Comparison of ENCODE assay signal across 15 mouse cellular contexts in genomic region chr12:3424179-3424578, GRCm38 (mm10). TPM values are rescaled to one million over a fixed set of nuclear protein-coding genes. Genes with fewer than 3 reads are reported as not detected.
DNase-seq lines count a peak whose midpoint lies in the region; ATAC-seq and TF ChIP-seq lines count a peak whose summit lies in the region.
"Had no signal": no experiment of that assay in that cellular context is flagged by ENCODE, and none has a peak within 500 bp of the region (broad histone marks: within the 10 kb centered on the region; RNA-seq: fewer than 3 reads in every experiment).

No protein-coding gene starts in this region.

- H3K9ac ChIP-seq in kidney, embryonic 15.5 days, result no peak overlapping the region
- H3K9ac ChIP-seq: forebrain, embryonic 15.5 days; hindbrain, embryonic 15.5 days; lung, embryonic 15.5 days; stomach, embryonic 15.5 days had no signal

- no peaks in the 10 kb centered on the region for H3K9me3 ChIP-seq in kidney, embryonic 15.5 days (replicated peaks)
- H3K9me3 ChIP-seq: forebrain, embryonic 15.5 days; hindbrain, embryonic 15.5 days; lung, embryonic 15.5 days; stomach, embryonic 15.5 days had no signal

- no peak overlapping the region for H3K4me2 ChIP-seq in kidney, embryonic 15.5 days
- H3K4me2 ChIP-seq: forebrain, embryonic 15.5 days; hindbrain, embryonic 15.5 days had no signal

- H3K4me3 ChIP-seq in kidney, adult 2 months (ENCODE audit: insufficient read depth, low read depth, low read length), result no peak overlapping the region
- H3K4me3 ChIP-seq in kidney, embryonic 15.5 days (replicated peaks), result no peak overlapping the region
- H3K4me3 ChIP-seq in macrophage (ENCODE audit: inconsistent target), result no peak overlapping the region
- H3K4me3 ChIP-seq: forebrain, embryonic 15.5 days; hindbrain, embryonic 15.5 days; lung, embryonic 15.5 days; stomach, embryonic 15.5 days had no signal

- H3K79me2 ChIP-seq in macrophage (ENCODE audit: inconsistent target), result peaks cover 59% of the 10 kb centered on the region

- 58% methylated on average over 2 of the region's 2 CpGs for WGBS in kidney, adult 2 months
- 89% methylated on average over 2 of the region's 2 CpGs for WGBS in kidney, embryonic 15.5 days
- 77% methylated on average over 2 of the region's 2 CpGs for WGBS in macrophage (ENCODE audit: missing documents)

- no peak for ATAC-seq in kidney, embryonic 15.5 days (replicated peaks; ENCODE audit: low FRiP score)
- ATAC-seq: forebrain, embryonic 15.5 days; Patski had no signal

- no peak overlapping the region for H3K27ac ChIP-seq in kidney, adult 2 months (ENCODE audit: insufficient read depth, low read depth, low read length)
- no peak overlapping the region for H3K27ac ChIP-seq in kidney, embryonic 15.5 days
- H3K27ac ChIP-seq in macrophage, result peak overlapping the region; percentile 27
- H3K27ac ChIP-seq: forebrain, embryonic 15.5 days; hindbrain, embryonic 15.5 days; lung, embryonic 15.5 days; stomach, embryonic 15.5 days had no signal

- TF ChIP-seq CTCF in kidney, adult 2 months (conservative IDR thresholded peaks at IDR 0.05; ENCODE audit: insufficient read depth, insufficient read length, low read depth, low read length), result no peak

- H3K36me3 ChIP-seq in kidney, adult 2 months (ENCODE audit: control insufficient read depth, insufficient read depth, low read length), result no peaks in the 10 kb centered on the region
- peaks cover 19% of the 10 kb centered on the region for H3K36me3 ChIP-seq in kidney, embryonic 15.5 days
- H3K36me3 ChIP-seq in macrophage (ENCODE audit: inconsistent target), result no peaks in the 10 kb centered on the region
- H3K36me3 ChIP-seq: forebrain, embryonic 15.5 days had no signal

- H3K27me3 ChIP-seq in kidney, adult 2 months (replicated peaks; ENCODE audit: control insufficient read depth, insufficient read depth, low read length), result no peaks in the 10 kb centered on the region
- no peaks in the 10 kb centered on the region for H3K27me3 ChIP-seq in kidney, embryonic 15.5 days
- H3K27me3 ChIP-seq: forebrain, embryonic 15.5 days; hindbrain, embryonic 15.5 days; lung, embryonic 15.5 days; Patski; stomach, embryonic 15.5 days had no signal

- H3K4me1 ChIP-seq in kidney, adult 2 months (ENCODE audit: control insufficient read depth, insufficient read depth, low read length), result no peaks in the 10 kb centered on the region; the same call in 1 of the 2 replicates
- H3K4me1 ChIP-seq in kidney, embryonic 15.5 days, result peaks cover 18% of the 10 kb centered on the region

- DNase-seq in cerebellum, adult 11-12 months, result peak; percentile 56
- DNase-seq in cerebellum, postnatal 36 days, result no peak
- peak; percentile 17 for DNase-seq in kidney, adult 2 months
- DNase-seq in right cerebral cortex, postnatal 10 days (ENCODE audit: low spot score in 2 of 2), result peak; percentile 49 to 51
- no peak for DNase-seq in right cerebral cortex, postnatal 36 days (ENCODE audit: low spot score in 2 of 2)
- no peak for DNase-seq in embryo, embryonic 11 days
- DNase-seq: right cerebral cortex, postnatal 4 days; thymus, postnatal 4 days had no signal

- TF ChIP-seq POLR2A in kidney, adult 2 months (IDR thresholded peaks at IDR 0.05; ENCODE audit: low read depth, low read length), result no peak

RNA-seq across cellular contexts. Expression of gene Asxl2, which starts 2.5 kb away (rescaled TPM):
- polyA plus RNA-seq in kidney, adult 2 months (2012; rRNA removed), result 8.0 and 8.2 TPM in 2 replicates
- polyA plus RNA-seq in kidney, embryonic 15.5 days (2015; fragmentation: Nextera tagmentation; extraction: Ambion mirVana), result 19.1 and 20.0 TPM in 2 replicates
- total RNA-seq in macrophage (2018; cell fraction: chromatin; rRNA removed), result 100 to 1,000 TPM in 24 of 26 experiments, 10 to 100 TPM in 2; 91.5 to 291 (median 245) TPM
- 10 to 100 TPM; 16.3 to 48.2 (median 39.4) TPM for total RNA-seq in macrophage (2018; cell fraction: cytosol; rRNA removed)
- total RNA-seq in macrophage (2018; cell fraction: nucleus; rRNA removed), result 100 to 1,000 TPM in 17 of 26 experiments, 10 to 100 TPM in 9; 66.2 to 231 (median 132) TPM
- 15.3 to 18.7 TPM (median 18.4 TPM) in 3 replicates for polyA plus RNA-seq in macrophage (2018)

RNA-seq across cellular contexts. Expression of gene Kif3c, which starts 59.2 kb away (rescaled TPM):
- 5.7 and 7.2 TPM in 2 replicates for polyA plus RNA-seq in kidney, adult 2 months (2012; rRNA removed)
- 10.8 and 11.0 TPM in 2 replicates for polyA plus RNA-seq in kidney, embryonic 15.5 days (2015; fragmentation: Nextera tagmentation; extraction: Ambion mirVana)
- total RNA-seq in macrophage (2018; cell fraction: chromatin; rRNA removed), result 100 to 1,000 TPM in 6 of 26 experiments, 10 to 100 TPM in 17, 1 to 10 TPM in 3; 7.0 to 251 (median 56.0) TPM
- total RNA-seq in macrophage (2018; cell fraction: cytosol; rRNA removed), result 10 to 100 TPM in 14 of 26 experiments, 1 to 10 TPM in 12; 8.8 to 42.4 (median 15.7) TPM
- total RNA-seq in macrophage (2018; cell fraction: nucleus; rRNA removed), result 100 to 1,000 TPM in 1 of 26 experiments, 10 to 100 TPM in 22, 1 to 10 TPM in 3; 6.1 to 117 (median 44.0) TPM
- 3.7 to 7.5 TPM (median 5.0 TPM) in 3 replicates for polyA plus RNA-seq in macrophage (2018)

Comparison
In these comparisons a context has a peak if more than half of its experiments do, and no peak if none do; other contexts are left out.
1. DNase-seq: peak in cerebellum, adult 11-12 months (single experiment), kidney, adult 2 months (single experiment) and right cerebral cortex, postnatal 10 days (2 of 2); none in cerebellum, postnatal 36 days (0 of 2), right cerebral cortex, postnatal 36 days (0 of 2) and embryo, embryonic 11 days (single experiment).